Mouse (Mus musculus) E14TG2a.4 (cell line): ENCODE measurements around the gene M1ap.

Source experiments
- CTCF ChIP-seq: conservative IDR thresholded peaks from 2 replicates; pipeline ENCODE4 v1.5.1; 2014; ENCODE audit warnings: low read length
- NANOG ChIP-seq: IDR thresholded peaks from 2 replicates; pipeline ENCODE4 v1.6.1; 2014; ENCODE audit warnings: borderline replicate concordance, low read length, mixed read lengths

DNA sequence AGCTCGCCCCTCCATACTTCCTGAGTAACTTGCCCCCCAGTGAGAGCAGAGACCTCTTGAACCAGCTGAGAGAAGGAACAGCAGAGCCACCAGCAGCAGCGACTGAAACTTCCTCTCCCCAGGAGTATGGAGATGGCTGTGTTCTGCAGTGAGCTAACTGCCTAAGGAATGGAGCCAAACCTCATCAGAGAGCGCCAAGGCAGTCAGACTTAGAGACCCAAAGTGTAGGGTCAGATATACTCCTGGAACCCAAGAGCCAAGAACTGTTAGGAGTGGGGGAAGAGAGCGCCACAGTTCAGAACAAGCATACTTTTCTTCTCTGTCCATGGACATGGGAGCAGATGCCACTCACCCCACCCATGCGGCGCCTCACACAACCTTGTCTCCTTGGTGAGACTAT is 119.7 kb downstream of the M1ap start:
- TF ChIP-seq CTCF (no peak), NANOG (no peak)
